Mouse (Mus musculus) forebrain, embryonic 11.5 days (tissue): ENCODE results near the gene Olfr1314. TPM values are rescaled to one million over a fixed set of nuclear protein-coding genes. Genes with fewer than 3 reads are reported as not detected.

Source experiments
- ATAC-seq: fragments of 200-750 bp; cut with Nextera tagmentation; replicated peaks from 2 replicates; pipeline ENCODE4 v1.8.0; 2017; ENCODE audit warnings: moderate TSS enrichment; ENCODE audit not compliant: low FRiP score
- DNase-seq: peaks from one replicate; pipeline ENCODE4 v3.0.0-alpha.2; 2017; ENCODE audit warnings: low spot score
- H3K27ac ChIP-seq: fragments of 300-500 bp; sonication (generic); 2 replicates; pipeline ENCODE4 v1.5.1; 2014; ENCODE audit warnings: low read depth, low read length
- H3K27me3 ChIP-seq: fragments of 300-500 bp; sonication (generic); 2 replicates; pipeline ENCODE4 v1.6.1; 2014; ENCODE audit warnings: mild to moderate bottlenecking, low read length, mixed read lengths; ENCODE audit not compliant: control insufficient read depth, insufficient read depth
- H3K36me3 ChIP-seq: fragments of 300-500 bp; sonication (generic); 2 replicates; pipeline ENCODE4 v1.6.1; 2014; ENCODE audit warnings: mild to moderate bottlenecking, low read length, moderate library complexity, mixed read lengths; ENCODE audit not compliant: control insufficient read depth, insufficient read depth
- H3K4me1 ChIP-seq: fragments of 300-500 bp; sonication (generic); replicated peaks from 2 replicates; pipeline ENCODE4 v1.6.1; 2014; ENCODE audit warnings: low read length, mixed read lengths; ENCODE audit not compliant: control insufficient read depth, insufficient read depth
- H3K4me2 ChIP-seq: fragments of 300-500 bp; sonication (generic); 2 replicates; pipeline ENCODE4 v1.6.1; 2014; ENCODE audit warnings: low read depth, mild to moderate bottlenecking, low read length, moderate library complexity, mixed read lengths; ENCODE audit not compliant: severe bottlenecking
- H3K4me3 ChIP-seq: fragments of 300-500 bp; sonication (generic); 2 replicates; pipeline ENCODE4 v1.5.1; 2014; ENCODE audit warnings: low read depth, low read length
- H3K9ac ChIP-seq: fragments of 300-500 bp; sonication (generic); 2 replicates; pipeline ENCODE4 v1.6.1; 2014; ENCODE audit warnings: low read length
- H3K9me3 ChIP-seq: fragments of 300-500 bp; sonication (generic); 2 replicates; pipeline ENCODE4 v1.6.1; 2016; ENCODE audit warnings: low read length, mixed read lengths; ENCODE audit not compliant: control insufficient read depth
- WGBS: fragments of 180-500 bp; shearing (Covaris S2); extraction: QIAGEN DNeasy Blood & Tissue Kit; methylation state at CpG from one replicate; pipeline ENCODE4 v1.1.7; 2014; 5-methylcytosine and 5-hydroxymethylcytosine counted together
- polyA plus RNA-seq: library from polyadenylated mRNA; unstranded; fragments of >200 nt; fragmentation: Nextera tagmentation; extraction: Ambion mirVana; gene quantifications from 2 replicates; pipeline ENCODE4 v1.2.1, GENCODE M21; 2014

The Olfr1314 gene
- polyA plus RNA-seq = not detected in 2 replicates

DNA sequence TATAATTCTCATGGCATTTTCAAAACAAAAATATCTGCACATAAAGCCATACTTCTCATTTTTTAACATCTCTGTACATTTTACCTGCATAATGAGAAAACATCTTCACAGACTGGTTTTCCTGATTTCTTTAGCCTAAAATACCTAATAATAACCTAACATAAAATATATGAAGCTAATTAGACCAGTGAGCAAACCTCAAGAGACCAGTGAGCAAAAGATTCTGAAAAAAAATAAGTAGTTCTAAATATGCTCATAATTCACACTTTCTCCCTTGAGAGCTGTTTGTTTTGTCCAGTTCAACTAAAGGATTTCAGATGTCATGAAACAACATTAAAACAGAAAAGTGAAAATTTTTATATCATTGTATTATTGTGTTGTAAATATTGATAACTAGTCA lies at the start of gene Olfr1314:
Gene Olfr1314, minus strand, starts transcription at position 101 of the 400 bp plus-strand sequence.
- H3K9me3 ChIP-seq = no peaks in the 10 kb centered on the region
- H3K4me1 ChIP-seq = no peaks in the 10 kb centered on the region
- H3K4me2 ChIP-seq = no peak within 1 kb of the TSS
- H3K27me3 ChIP-seq = no peaks in the 10 kb centered on the region
- no peak within 1 kb of the TSS for H3K27ac ChIP-seq
- no peaks in the 10 kb centered on the region for H3K36me3 ChIP-seq
- no peak within 1 kb of the TSS for H3K9ac ChIP-seq
- no peak within 1 kb of the TSS for H3K4me3 ChIP-seq
- ATAC-seq = no peak
- DNase-seq = no peak

DNA sequence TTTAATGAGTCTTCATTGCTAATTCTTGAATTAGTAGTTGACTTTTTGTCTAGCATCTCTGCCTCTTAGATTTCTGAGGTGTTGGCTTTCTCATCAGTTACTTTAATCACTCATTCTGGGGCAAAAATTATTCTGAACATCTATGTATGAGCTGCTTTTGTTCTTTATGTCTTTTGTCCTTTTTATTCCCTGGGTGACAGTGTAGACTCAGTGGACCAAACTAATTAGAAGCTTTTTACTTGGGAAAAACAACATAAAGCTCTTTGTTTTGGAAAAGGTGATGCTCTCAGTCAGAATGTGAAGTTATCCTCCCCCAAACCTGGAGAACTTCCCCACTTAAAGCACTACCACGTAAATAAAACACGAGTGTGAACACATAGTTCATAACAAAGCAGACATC lies 43.4 kb upstream of the Olfr1314 start, which contains the start of gene Olfr1317:
Gene Olfr1317, plus strand, starts transcription at position 301 of the 400 bp plus-strand sequence.
- DNase-seq = no peak
- Histone ChIP-seq H3K9ac (no peak within 1 kb of the TSS), H3K27ac (no peak within 1 kb of the TSS), H3K36me3 (no peaks in the 10 kb centered on the region), H3K4me3 (no peak within 1 kb of the TSS), H3K4me2 (no peak within 1 kb of the TSS), H3K9me3 (no peaks in the 10 kb centered on the region), H3K27me3 (no peaks in the 10 kb centered on the region), H3K4me1 (no peaks in the 10 kb centered on the region)
- WGBS = 67% methylated on average over 2 of the region's 2 CpGs
- ATAC-seq = no peak

DNA sequence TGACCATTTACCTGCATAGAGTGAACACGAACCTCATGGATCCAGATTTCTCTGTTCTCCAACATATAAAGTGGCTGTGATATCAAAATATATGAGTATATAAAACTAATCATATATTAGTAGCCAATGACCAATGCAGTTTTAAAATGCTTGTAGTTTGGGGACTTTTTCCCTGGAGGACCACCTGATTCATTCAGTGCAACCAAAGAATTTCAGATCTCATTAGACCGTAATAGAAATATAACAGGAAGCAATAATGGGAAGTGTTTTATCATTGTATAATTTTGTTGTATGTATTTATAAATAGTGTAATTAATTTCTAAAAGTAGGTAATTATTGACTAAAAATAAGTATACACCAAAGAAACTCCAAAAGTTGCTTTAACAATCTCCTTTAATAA lies 38.3 kb upstream of the Olfr1314 start, which contains the start of gene Olfr1316:
Gene Olfr1316, minus strand, starts transcription at position 101 of the 400 bp plus-strand sequence.
- 94% methylated on average over 2 of the region's 2 CpGs for WGBS
- DNase-seq = no peak
- no peaks in the 10 kb centered on the region for H3K36me3 ChIP-seq
- no peak for ATAC-seq
- H3K4me3 ChIP-seq = no peak within 1 kb of the TSS
- no peak within 1 kb of the TSS for H3K9ac ChIP-seq
- H3K9me3 ChIP-seq = no peaks in the 10 kb centered on the region
- no peak within 1 kb of the TSS for H3K27ac ChIP-seq
- no peaks in the 10 kb centered on the region for H3K4me1 ChIP-seq
- H3K4me2 ChIP-seq = no peak within 1 kb of the TSS
- H3K27me3 ChIP-seq = no peaks in the 10 kb centered on the region

DNA sequence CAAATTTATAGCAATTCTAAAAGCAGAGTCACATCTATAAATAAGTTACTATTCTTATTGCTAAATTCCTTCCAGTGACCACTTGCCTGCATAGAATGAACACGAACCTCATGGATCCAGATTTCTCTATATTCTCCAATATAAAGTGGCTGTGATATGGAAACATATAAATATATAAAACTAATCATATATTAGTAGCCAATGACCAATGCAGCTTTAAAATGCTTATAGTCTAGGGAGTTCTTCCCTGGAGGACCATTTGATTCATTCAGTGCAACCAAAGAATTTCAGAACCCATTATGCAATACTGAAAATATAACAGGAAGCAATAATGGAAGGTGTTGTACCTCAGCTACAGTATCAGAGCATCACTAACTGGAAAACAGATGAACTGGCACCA lies 18.8 kb upstream of the Olfr1314 start, which contains the start of gene Olfr1315-ps1:
Gene Olfr1315-ps1, minus strand, starts transcription at position 101 of the 400 bp plus-strand sequence.
- H3K27ac ChIP-seq = no peak within 1 kb of the TSS
- WGBS = 81% methylated on average over 1 of the region's 1 CpGs
- H3K27me3 ChIP-seq = no peaks in the 10 kb centered on the region
- no peak for ATAC-seq
- H3K9ac ChIP-seq = no peak within 1 kb of the TSS
- no peak within 1 kb of the TSS for H3K4me3 ChIP-seq
- H3K4me1 ChIP-seq = no peaks in the 10 kb centered on the region
- no peaks in the 10 kb centered on the region for H3K36me3 ChIP-seq
- no peaks in the 10 kb centered on the region for H3K9me3 ChIP-seq
- no peak for DNase-seq
- no peak within 1 kb of the TSS for H3K4me2 ChIP-seq

DNA sequence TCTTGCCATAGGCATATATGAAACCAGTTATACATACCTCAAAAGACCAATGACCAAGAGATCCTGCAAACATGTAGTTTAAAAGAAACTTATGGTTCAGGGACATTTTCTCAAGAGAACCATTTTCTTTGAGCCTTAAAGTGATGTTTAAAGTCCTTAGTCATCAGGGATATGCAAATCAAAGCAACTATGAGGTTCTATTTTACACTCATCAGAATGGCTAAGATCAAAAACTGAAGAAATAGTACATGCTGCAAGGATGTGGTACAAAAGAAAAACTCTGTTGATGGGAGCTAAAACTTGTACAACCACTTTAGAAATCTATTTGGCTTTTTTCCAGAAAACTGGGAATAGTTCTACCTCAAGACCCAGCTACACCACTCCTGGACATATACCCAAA lies 18.8 kb downstream of the Olfr1314 start, which contains the start of gene Olfr1313:
Gene Olfr1313, minus strand, starts transcription at position 101 of the 400 bp plus-strand sequence.
- H3K9ac ChIP-seq = no peak within 1 kb of the TSS
- H3K4me1 ChIP-seq = no peaks in the 10 kb centered on the region
- H3K4me2 ChIP-seq = no peak within 1 kb of the TSS
- H3K4me3 ChIP-seq = no peak within 1 kb of the TSS
- no peaks in the 10 kb centered on the region for H3K27me3 ChIP-seq
- no peak for DNase-seq
- H3K27ac ChIP-seq = no peak within 1 kb of the TSS
- H3K36me3 ChIP-seq = no peaks in the 10 kb centered on the region
- no peak for ATAC-seq
- H3K9me3 ChIP-seq = no peaks in the 10 kb centered on the region

DNA sequence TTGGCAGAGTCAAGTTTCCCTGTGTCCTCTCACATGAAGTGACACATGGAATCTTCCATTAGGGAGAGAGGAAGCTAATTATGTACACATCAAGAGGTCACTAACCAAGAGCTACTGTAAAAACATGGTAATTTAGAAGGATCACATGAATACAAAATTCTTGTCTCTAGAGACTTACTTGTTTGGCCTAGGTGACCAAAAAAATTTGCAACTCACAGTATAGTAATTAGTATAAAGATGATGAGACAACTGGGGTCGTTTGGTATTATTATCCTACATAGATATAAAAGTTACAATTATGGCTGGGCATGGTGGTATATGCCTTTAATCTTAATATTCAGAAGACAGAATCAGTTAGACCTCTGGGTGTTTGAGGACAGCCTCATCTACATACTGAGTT lies 46.4 kb downstream of the Olfr1314 start, which contains the start of gene Olfr1312:
Gene Olfr1312, minus strand, starts transcription at position 101 of the 400 bp plus-strand sequence.
- Histone ChIP-seq H3K9me3 (no peaks in the 10 kb centered on the region), H3K27me3 (no peaks in the 10 kb centered on the region), H3K36me3 (no peaks in the 10 kb centered on the region), H3K4me3 (no peak within 1 kb of the TSS), H3K4me1 (no peaks in the 10 kb centered on the region), H3K9ac (no peak within 1 kb of the TSS), H3K4me2 (no peak within 1 kb of the TSS), H3K27ac (no peak within 1 kb of the TSS)
- DNase-seq (no peak), ATAC-seq (no peak)
- WGBS = 56% methylated on average over 1 of the region's 1 CpGs

Other genes with a start within 250 kb of the Olfr1314 start
- not detected in 2 replicates for gene Olfr1305, start 219.6 kb downstream of the Olfr1314 start, polyA plus RNA-seq
- not detected in 2 replicates for gene Olfr1306, start 180.5 kb downstream of the Olfr1314 start, polyA plus RNA-seq
- gene Olfr1307, start 147.3 kb downstream of the Olfr1314 start, polyA plus RNA-seq = 0.01 TPM in 2 replicates
- gene Olfr1308, start 131.8 kb downstream of the Olfr1314 start, polyA plus RNA-seq = not detected in 2 replicates
- gene Olfr1309, start 106.5 kb downstream of the Olfr1314 start, polyA plus RNA-seq = not detected in 2 replicates
- not detected in 2 replicates for gene Olfr1310, start 84.1 kb downstream of the Olfr1314 start, polyA plus RNA-seq
- not detected in 2 replicates for gene Olfr1311, start 72.4 kb downstream of the Olfr1314 start, polyA plus RNA-seq
- not detected in 2 replicates for gene Olfr1312, start 46.5 kb downstream of the Olfr1314 start, polyA plus RNA-seq
- gene Olfr1313, start 18.9 kb downstream of the Olfr1314 start, polyA plus RNA-seq = not detected in 2 replicates
- gene Olfr1315-ps1, start 18.7 kb upstream of the Olfr1314 start, polyA plus RNA-seq = not detected in 2 replicates
- gene Olfr1316, start 38.2 kb upstream of the Olfr1314 start, polyA plus RNA-seq = not detected in 2 replicates
- not detected in 2 replicates for gene Olfr1317, start 43.5 kb upstream of the Olfr1314 start, polyA plus RNA-seq
- 0.08 TPM in 1 of 2 replicates, not detected in the other for gene Olfr1318, start 57.4 kb upstream of the Olfr1314 start, polyA plus RNA-seq
- gene Lpcat4, start 142.7 kb upstream of the Olfr1314 start, polyA plus RNA-seq = 12.9 and 14.2 TPM in 2 replicates
- gene Nutm1, start 162.5 kb upstream of the Olfr1314 start, polyA plus RNA-seq = 0.05 TPM in 1 of 2 replicates, not detected in the other
- 157 and 176 TPM in 2 replicates for gene Nop10, start 165.1 kb upstream of the Olfr1314 start, polyA plus RNA-seq
- gene Slc12a6, start 169.0 kb upstream of the Olfr1314 start, polyA plus RNA-seq = 16.0 and 16.2 TPM in 2 replicates
- gene Gm21985, start 169.5 kb upstream of the Olfr1314 start, polyA plus RNA-seq = 0.09 TPM in 1 of 2 replicates, not detected in the other